Mouse (Mus musculus) myocyte (in vitro differentiated cells): ENCODE data around the gene Olfr47. TPM values are rescaled to one million over a fixed set of nuclear protein-coding genes. Genes with fewer than 3 reads are reported as not detected.
"Not testable (repeated sequence)": the region's sequence is repeated elsewhere in the genome, so short reads cannot be mapped to it uniquely, and the experiment has no call there.

Experiments used
- H3K27me3 ChIP-seq: one replicate; pipeline ENCODE4 v1.6.1; 2011; ENCODE audit not compliant: control insufficient read depth, insufficient read depth, insufficient read length
- H3K36me3 ChIP-seq: one replicate; pipeline ENCODE4 v1.6.1; 2011; ENCODE audit not compliant: control insufficient read depth, insufficient read depth
- H3K4me2 ChIP-seq: one replicate; pipeline ENCODE4 v1.6.1; 2011; ENCODE audit warnings: low read depth, control low read depth
- H3K4me3 ChIP-seq: one replicate; pipeline ENCODE4 v1.5.1; 2011; ENCODE audit warnings: mild to moderate bottlenecking, control low read depth, moderate library complexity
- H3K79me2 ChIP-seq: one replicate; pipeline ENCODE4 v1.6.1; 2011; ENCODE audit not compliant: control insufficient read depth, insufficient read depth
- H3ac ChIP-seq: one replicate; pipeline ENCODE4 v1.6.1; 2011; ENCODE audit not compliant: control insufficient read depth, insufficient read length
- CEBPB ChIP-seq: IDR thresholded peaks from 2 replicates; pipeline ENCODE4 v1.6.1; 2011; ENCODE audit warnings: mild to moderate bottlenecking, moderate library complexity; ENCODE audit not compliant: poor library complexity, insufficient read depth, severe bottlenecking
- E2F4 ChIP-seq: IDR thresholded peaks from one replicate; pipeline ENCODE4 v1.6.1; 2011; ENCODE audit warnings: mild to moderate bottlenecking, control low read depth, moderate library complexity; ENCODE audit not compliant: insufficient read depth
- MAX ChIP-seq: IDR thresholded peaks from one replicate; pipeline ENCODE4 v1.6.1; 2011; ENCODE audit warnings: low read depth, mild to moderate bottlenecking, control low read depth
- MYOD1 ChIP-seq, 3 experiments: IDR thresholded peaks; one replicate each; pipeline ENCODE4 v1.6.1; 2011; ENCODE audit warnings: control low read depth in 2 of 3, low read depth in 2 of 3, mild to moderate bottlenecking in 2 of 3, moderate library complexity in 1 of 3; ENCODE audit not compliant: insufficient read length in 2 of 3, control insufficient read depth in 1 of 3
- MYOG ChIP-seq, 3 experiments: IDR thresholded peaks; one replicate each; pipeline ENCODE4 v1.6.1; 2011; ENCODE audit warnings: control low read depth in 2 of 3, low read depth in 2 of 3, mild to moderate bottlenecking in 2 of 3; ENCODE audit not compliant: insufficient read length in 2 of 3, control insufficient read depth in 1 of 3, insufficient read depth in 1 of 3
- POLR2A ChIP-seq: IDR thresholded peaks from one replicate; pipeline ENCODE4 v1.6.1; 2011; ENCODE audit warnings: low read depth, mild to moderate bottlenecking, control low read depth, moderate library complexity; ENCODE audit not compliant: insufficient read length
- POLR2AphosphoS2 ChIP-seq: IDR thresholded peaks from one replicate; pipeline ENCODE4 v1.6.1; 2011; ENCODE audit warnings: low read depth, control low read depth; ENCODE audit not compliant: insufficient read length
- REST ChIP-seq: IDR thresholded peaks from one replicate; pipeline ENCODE4 v1.6.1; 2011; ENCODE audit warnings: mild to moderate bottlenecking, control low read depth, moderate library complexity; ENCODE audit not compliant: insufficient read depth, insufficient read length
- SRF ChIP-seq: IDR thresholded peaks from one replicate; pipeline ENCODE4 v1.6.1; 2011; ENCODE audit warnings: low read depth; ENCODE audit not compliant: control insufficient read depth, insufficient read length
- TCF12 ChIP-seq: IDR thresholded peaks from one replicate; pipeline ENCODE4 v1.6.1; 2011; ENCODE audit warnings: mild to moderate bottlenecking, control low read depth; ENCODE audit not compliant: poor library complexity, insufficient read depth, severe bottlenecking
- TCF3 ChIP-seq: IDR thresholded peaks from one replicate; pipeline ENCODE4 v1.6.1; 2011; ENCODE audit warnings: low read depth, control low read depth; ENCODE audit not compliant: insufficient read length
- USF1 ChIP-seq: IDR thresholded peaks from one replicate; pipeline ENCODE4 v1.6.1; 2011; ENCODE audit warnings: low read depth, mild to moderate bottlenecking, control low read depth, moderate library complexity
- polyA plus RNA-seq: library from polyadenylated mRNA; unstranded; fragments of >200 nt; fragmentation: generic; extraction: Trizol; gene quantifications from one replicate; pipeline ENCODE4 v1.2.1, GENCODE M21; 2012; ENCODE audit warnings: missing spikeins

The Olfr47 gene
- polyA plus RNA-seq, 1 experiment = not detected

DNA sequence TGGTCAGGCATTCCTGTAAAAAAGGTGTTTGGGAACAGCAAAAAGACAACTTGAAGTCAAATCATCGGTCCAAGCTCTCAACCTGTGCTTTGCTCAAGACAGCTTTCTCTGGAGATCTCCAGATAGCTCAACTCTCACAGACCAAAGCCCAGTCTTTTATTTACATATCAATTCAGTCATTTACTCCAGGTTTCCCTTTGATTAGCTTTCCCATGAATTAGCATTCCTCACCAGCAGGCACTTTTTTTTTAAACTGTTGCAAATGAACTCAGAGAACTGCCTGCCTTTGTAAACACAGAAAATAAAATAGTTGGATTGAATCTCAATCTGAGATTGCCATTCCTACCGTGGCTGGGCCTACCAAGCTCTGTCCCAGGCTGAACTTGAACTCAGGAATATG is 26.0 kb upstream of the Olfr47 start:
- Histone ChIP-seq H3K79me2 (no peaks in the 10 kb centered on the region), H3K4me2 (no peak overlapping the region), H3K36me3 (no peaks in the 10 kb centered on the region), H3K27me3 (no peaks in the 10 kb centered on the region), H3K4me3 (no peak overlapping the region), H3ac (no peak overlapping the region)
- TF ChIP-seq USF1 (no peak), TCF12 (no peak), SRF (no peak), E2F4 (no peak), POLR2AphosphoS2 (no peak), MYOG (IDR thresholded peaks at IDR 0.05; ENCODE audit: control insufficient read depth in 1 of 3, insufficient read depth in 1 of 3, insufficient read length in 2 of 3, low read depth in 2 of 3) (no peak), MAX (no peak), TCF3 (no peak), POLR2A (no peak), CEBPB (no peak), MYOD1 (IDR thresholded peaks at IDR 0.05; ENCODE audit: control insufficient read depth in 1 of 3, insufficient read length in 2 of 3, low read depth in 2 of 3) (no peak), REST (no peak)

DNA sequence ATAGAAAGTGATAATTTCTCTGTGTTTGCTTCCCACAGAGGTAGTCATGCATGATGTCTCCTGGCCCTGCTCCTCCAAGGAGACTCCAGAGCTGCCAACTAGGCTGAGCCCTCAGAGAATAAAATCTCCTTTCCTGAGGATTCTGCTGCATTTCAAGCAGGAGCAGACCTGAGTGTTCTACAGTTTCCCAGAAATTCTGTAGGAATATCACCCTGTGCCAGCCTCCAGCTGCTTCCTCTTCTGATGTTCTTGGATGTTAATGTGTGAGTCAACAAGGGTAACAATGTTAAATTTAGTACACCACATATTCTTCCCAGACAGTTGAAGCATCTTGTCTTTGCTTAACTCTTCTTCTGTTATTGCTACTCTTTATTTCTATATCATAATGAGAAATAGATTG is 18.5 kb upstream of the Olfr47 start, which contains the start of gene Olfr434:
Gene Olfr434 (plus strand): TSS at position 149 of the 400 bp plus-strand sequence.
- H3K4me3 ChIP-seq, H3K27me3 ChIP-seq, H3ac ChIP-seq: not testable (repeated sequence)

DNA sequence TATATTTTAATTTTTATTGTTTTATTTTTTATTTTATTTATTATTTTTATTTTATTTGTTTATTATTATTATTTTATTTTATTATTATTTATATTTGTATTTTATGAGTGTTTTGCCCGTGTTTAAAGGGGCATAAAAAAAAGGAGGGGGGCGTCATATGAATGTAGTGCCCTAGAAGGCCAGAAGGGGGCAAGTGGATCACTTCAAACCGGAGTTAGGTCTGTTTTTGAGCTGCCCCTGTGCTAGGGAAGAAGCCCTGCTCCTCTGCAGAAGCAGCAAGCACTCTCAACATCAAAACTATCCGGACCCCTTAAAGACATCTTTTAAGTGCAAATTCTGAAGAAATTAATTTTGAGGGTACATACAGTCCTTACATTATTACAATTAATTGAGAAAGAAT is 10.7 kb downstream of the Olfr47 start:
- Histone ChIP-seq H3K4me2 (no peak overlapping the region), H3K79me2 (no peaks in the 10 kb centered on the region), H3K36me3 (no peaks in the 10 kb centered on the region), H3ac (no peak overlapping the region), H3K27me3 (no peaks in the 10 kb centered on the region), H3K4me3 (no peak overlapping the region)
- TF ChIP-seq CEBPB (no peak), TCF3 (no peak), E2F4 (no peak), TCF12 (no peak), MYOD1 (IDR thresholded peaks at IDR 0.05; ENCODE audit: control insufficient read depth in 1 of 3, insufficient read length in 2 of 3, low read depth in 2 of 3) (no peak), MYOG (IDR thresholded peaks at IDR 0.05; ENCODE audit: control insufficient read depth in 1 of 3, insufficient read depth in 1 of 3, insufficient read length in 2 of 3, low read depth in 2 of 3) (no peak), POLR2AphosphoS2 (no peak), MAX (no peak), REST (no peak)

More for the DNA sequence above, 18.5 kb upstream of the Olfr47 start, which contains the start of gene Olfr434:
- H3K79me2 ChIP-seq, H3K4me2 ChIP-seq, H3K36me3 ChIP-seq: not testable (repeated sequence)

DNA sequence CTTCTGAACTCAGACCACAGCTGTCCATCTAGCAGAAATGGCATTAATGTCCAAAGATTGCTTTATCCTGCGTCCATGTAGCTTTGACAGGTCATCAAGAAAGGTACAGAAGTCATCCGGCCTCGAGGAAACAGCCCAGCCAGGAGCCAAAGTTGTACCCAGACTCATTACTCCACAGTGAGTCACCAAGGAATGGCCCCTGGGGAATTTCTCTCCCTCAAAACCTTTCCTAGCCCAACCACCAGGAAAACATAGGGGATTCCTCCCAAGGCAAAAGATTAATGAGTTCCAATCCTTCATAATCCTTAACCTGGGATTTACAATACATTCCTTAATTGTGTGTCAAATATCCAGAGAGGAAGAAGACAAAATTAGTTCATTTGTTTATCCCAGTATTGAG is 16.1 kb downstream of the Olfr47 start:
- Histone ChIP-seq H3ac (no peak overlapping the region), H3K79me2 (no peaks in the 10 kb centered on the region), H3K4me3 (no peak overlapping the region), H3K36me3 (no peaks in the 10 kb centered on the region), H3K4me2 (peak overlapping the region; percentile 16), H3K27me3 (no peaks in the 10 kb centered on the region)
- TF ChIP-seq USF1 = no peak
- no peak for TF ChIP-seq E2F4
- TF ChIP-seq POLR2AphosphoS2 = no peak
- no peak for TF ChIP-seq TCF3
- TF ChIP-seq MYOD1 (IDR thresholded peaks at IDR 0.05; ENCODE audit: control insufficient read depth in 1 of 3, insufficient read length in 2 of 3, low read depth in 2 of 3) = no peak
- TF ChIP-seq REST = no peak
- no peak for TF ChIP-seq CEBPB
- TF ChIP-seq SRF = no peak
- no peak for TF ChIP-seq TCF12
- no peak for TF ChIP-seq MYOG (IDR thresholded peaks at IDR 0.05; ENCODE audit: control insufficient read depth in 1 of 3, insufficient read depth in 1 of 3, insufficient read length in 2 of 3, low read depth in 2 of 3)
- no peak for TF ChIP-seq MAX
- no peak for TF ChIP-seq POLR2A

DNA sequence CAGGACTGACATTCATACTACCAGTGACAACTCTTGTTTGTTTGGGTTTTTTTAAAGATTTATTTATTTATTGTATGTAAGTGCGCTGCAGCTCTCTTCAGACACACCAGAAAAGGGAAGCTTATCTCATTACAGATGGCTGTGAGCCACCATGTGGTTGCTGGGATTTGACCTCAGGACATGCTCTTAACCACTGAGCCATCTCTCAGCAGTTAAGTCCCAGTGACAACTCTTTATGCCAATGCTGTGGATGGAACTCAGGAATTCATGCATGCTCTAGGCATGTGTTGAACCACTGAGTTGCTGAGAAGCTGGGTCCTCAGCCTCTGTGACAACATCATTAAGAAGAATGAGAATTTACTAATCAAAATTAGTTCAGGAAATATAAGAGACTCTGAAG is 21.7 kb downstream of the Olfr47 start:
- Histone ChIP-seq H3K4me3 (no peak overlapping the region), H3K79me2 (no peaks in the 10 kb centered on the region), H3K4me2 (no peak overlapping the region), H3ac (no peak overlapping the region), H3K27me3 (no peaks in the 10 kb centered on the region), H3K36me3 (no peaks in the 10 kb centered on the region)
- TF ChIP-seq POLR2AphosphoS2 = no peak
- no peak for TF ChIP-seq MYOD1 (IDR thresholded peaks at IDR 0.05; ENCODE audit: control insufficient read depth in 1 of 3, insufficient read length in 2 of 3, low read depth in 2 of 3)
- TF ChIP-seq CEBPB = no peak
- TF ChIP-seq POLR2A = no peak
- no peak for TF ChIP-seq MYOG (IDR thresholded peaks at IDR 0.05; ENCODE audit: control insufficient read depth in 1 of 3, insufficient read depth in 1 of 3, insufficient read length in 2 of 3, low read depth in 2 of 3)
- TF ChIP-seq REST = no peak
- no peak for TF ChIP-seq TCF3
